Mouse (Mus musculus): ENCODE measurements at regions not wholly inside any gene's neighbourhood (a gene's known extent, or its start where the extent isn't known, plus 50 kb on each side); places are given as distances from the start of the nearest gene placed in this dataset.

DNA sequence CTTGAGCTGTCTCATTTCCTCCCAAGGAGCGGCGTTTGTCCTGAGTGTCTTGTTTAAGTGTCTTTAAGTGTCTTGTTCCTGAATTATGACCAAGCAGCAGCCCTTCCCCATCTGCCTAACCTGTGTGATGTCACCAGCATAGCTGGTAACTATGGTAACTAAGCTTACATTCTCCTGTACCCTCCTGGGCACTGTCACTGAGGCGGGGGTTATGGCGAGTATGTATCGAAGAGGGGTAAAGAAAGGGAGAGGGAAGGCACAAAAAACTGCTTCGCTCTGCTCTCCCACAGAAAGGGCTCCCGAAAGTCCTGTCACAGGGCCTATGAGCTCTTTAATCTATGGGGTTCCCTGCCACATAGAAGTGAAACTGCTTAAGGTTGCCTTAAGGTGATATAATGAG, 89.6 kb downstream of the Ppp4r2 start:
- no peak for DNase-seq

DNA sequence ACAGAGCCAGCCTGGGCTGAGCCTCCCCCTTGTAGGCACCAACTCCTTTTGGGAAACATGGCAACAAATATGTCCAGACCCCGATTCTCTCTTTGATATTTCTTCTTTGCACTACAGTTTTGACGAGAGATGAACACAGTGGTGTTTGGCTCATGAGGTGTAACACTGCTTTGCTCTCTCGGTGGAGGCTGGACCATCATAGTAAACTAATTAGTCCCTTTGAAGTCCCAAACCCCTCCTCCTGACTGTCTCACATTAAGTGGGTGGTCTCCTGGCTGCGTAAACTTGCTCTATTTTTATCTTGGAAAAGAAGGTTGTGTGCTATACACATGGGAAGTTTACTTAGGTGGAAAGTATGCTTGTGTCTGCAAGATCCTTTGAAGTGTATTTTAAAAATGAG, 90.3 kb downstream of the Ppp4r2 start:
- no peak for DNase-seq

DNA sequence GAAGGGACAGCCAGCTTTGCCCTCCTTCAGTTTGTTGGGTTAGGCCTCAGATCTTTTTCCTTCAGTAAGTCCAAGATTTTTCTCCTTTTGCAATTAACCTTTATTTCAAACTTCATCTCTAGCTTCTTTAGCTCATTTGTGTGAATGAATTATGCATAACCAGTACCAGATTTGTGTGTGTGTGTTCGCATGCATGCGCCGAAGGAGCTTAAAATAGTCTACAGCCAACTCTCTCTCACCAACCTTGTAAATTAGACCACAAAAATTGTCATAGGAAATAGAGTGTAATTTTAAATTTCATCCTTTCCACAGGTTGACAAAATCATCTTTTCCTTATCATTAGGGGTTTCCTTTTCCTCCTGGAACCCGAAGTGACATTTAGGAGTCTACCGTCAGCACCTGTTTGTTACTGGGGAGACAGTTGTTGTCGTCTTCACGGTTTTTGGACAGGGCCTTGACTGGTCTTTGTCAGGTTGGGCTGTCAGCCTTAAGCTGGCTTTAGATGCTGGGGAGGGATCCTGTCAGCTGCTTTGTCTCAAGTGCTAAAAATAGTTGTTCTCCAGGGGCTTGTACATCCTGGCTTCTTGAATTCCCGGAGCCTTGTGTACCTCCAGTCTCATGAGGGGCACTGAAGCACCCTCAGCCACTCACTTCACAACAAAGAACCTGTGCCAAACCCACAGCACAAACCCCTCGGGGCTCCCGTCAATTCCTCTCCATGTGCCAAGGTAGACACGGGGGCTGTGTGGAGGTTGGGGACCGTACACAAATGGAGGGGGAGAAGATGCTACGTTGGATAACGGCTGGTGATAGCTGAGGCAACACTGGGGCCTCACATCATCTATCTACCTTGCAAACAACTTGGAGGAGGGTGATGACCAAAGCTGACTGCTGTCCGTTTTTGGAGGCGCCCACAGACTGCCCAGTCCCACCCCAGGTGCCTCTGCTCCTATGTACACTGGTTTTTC, 95.7 kb downstream of the Ppp4r2 start:
- DNase-seq = no peak

DNA sequence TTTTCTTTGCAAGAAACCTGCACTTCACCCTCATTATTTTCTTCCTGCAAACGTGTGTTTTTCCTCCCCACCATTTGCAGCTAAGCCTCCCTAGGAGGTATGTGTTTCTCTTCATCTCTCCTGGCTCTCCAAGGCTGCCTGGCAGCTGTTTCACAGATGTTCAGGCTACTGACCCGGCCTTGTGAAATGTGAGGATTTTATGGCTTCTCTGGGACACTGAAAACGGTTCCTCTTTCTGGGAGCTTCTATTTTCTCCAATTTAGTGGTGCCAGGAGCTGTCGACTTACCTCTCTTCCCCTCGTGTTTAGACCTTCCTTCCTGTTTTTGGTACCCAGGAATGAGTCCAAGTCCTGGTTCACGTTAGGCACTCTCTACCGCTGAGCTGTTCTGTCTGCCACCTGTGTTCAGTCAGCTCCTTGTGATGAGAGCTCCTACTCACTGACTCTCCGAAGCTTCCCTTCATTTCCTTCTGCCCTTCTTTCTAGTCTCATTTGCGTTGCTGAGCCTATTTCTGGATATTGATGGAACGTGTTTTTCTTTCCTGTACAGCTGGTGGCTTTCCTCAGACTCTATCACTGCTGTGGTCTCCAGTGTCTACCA, 96.4 kb downstream of the Ppp4r2 start:
- no peak for DNase-seq

DNA sequence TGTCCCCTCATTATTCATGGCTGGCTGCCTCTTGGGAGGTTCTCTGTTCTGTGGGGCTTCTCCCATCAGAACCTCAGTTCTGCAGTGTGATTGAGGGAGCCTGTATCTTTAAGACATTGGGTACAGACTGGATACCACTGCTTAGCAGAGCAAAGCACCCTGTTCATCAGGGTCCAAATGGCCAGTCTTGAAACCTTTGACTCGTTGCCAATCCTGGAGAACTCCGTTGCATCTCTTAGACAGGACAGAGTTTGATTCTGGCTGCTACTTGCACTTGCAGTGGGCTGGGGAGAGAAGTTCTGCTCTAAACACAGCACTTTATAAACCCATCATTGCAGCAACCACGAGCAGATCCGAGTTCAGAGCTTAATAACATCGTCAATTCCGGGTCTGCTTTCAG, 97.3 kb downstream of the Ppp4r2 start:
- DNase-seq = no peak

DNA sequence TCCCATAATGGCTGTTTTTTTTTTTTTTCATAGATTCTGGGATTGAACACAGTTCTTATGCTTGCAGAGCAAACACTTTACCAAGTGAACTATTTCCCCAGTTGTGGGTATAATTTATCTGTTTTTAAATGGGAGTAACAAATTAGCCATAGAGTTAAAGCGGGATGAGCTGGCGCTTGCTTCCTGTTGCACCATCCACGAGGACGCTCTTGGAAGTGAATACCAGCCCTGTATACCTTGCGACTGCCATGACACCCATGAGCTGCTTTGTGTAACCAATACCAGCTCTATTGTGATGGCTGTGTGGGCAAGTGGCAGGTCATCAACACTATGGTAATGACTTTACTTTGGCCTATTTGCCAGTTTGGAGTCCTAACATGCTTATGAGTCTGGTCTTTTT, 101.0 kb downstream of the Ppp4r2 start:
- DNase-seq = no peak

DNA sequence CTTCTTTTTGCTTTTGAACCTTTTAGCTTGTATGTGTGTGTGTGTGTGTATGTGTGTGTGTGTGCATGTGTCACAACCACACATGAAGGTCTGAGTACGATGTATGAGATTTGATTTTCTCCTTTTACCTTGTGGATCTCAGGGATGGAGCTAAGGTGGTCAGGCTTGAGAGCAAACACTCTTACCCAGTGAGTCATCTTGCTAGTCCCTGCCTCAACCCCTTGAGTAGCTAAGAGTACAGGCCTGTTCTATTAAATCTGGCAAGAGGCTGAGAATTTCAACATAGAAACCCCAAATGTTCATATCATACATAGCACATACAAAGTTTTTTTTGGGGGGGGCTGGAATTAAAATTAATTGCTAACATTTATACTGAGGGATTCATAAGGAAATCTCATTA, 104.4 kb downstream of the Ppp4r2 start:
- no peak for DNase-seq

DNA sequence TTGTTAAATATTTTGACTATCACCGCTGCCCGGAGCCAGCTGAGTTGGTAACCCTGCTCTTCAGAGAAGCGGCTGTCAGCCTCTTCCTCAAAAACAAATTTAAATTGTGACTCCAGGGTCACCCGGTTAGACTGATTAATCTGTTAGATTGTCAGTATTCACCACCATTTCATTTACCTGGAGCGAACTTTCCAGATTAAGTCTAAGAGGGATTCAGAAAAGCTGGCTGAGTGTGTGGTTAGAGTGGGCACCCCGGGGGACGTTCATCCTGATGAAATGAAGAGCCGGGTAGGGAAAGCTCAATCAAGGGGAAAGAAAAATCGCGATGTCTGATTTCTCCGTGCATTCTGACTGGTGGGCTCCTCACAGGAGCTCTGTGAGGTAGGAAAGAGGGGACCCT, 105.0 kb downstream of the Ppp4r2 start:
- DNase-seq = no peak

DNA sequence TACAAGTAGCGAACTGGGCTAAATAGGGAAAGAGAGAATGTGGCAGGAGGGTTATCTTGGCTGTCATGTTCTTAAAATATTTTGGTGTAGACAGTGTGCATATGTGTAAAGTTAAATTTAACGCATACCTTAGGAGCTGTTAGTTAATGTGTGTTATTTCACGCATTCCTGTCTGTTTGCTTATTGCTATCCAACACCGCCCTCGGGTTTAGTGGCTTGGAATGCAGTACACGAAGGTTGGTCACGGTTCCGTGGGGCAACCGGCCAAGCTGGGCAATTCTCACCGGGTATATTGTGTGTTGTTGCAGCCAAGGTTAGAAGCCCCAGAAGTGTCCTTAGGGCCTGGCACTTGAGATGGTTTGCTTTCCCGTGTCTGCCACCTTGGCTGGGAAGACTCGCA, 105.6 kb downstream of the Ppp4r2 start:
- DNase-seq = no peak

DNA sequence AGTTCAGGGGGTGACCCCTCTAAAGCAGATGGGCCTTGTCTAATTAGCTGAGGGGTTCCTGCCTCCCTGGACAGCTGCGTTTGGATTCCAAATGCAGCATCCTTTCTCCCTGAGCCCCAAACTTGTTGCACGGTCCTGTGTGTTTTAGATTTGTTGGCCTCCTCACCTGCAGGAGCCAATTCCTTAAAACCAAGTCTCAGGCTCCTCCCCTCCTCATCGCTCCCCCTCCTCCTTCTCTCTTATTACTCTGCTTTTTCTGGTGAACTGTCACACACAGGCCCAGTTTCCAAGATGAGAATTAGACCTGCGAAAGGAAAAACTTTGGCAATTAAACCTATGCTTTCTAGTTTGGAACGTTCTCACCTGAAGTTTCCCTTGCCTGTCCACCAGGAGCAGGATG, 106.3 kb downstream of the Ppp4r2 start:
- no peak for DNase-seq

DNA sequence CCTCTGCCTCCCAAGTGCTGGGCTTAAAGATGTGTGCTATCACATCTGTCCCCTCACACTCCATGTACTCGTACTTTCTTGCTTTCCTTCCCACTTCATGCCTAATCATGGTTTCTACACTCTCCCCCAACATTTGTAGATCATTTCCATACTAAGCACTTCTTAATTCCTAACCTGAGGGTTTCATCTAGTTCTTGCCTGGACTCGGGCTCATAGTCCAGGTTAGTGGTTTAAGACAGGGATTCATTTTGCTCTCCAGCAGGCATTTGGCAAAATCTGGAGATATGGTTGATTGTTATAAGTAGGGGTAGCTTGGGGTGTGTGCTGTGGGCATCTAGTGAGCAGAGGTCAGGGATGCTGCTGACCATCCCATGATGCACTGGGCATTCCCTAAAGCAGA, 108.3 kb downstream of the Ppp4r2 start:
- no peak for DNase-seq

DNA sequence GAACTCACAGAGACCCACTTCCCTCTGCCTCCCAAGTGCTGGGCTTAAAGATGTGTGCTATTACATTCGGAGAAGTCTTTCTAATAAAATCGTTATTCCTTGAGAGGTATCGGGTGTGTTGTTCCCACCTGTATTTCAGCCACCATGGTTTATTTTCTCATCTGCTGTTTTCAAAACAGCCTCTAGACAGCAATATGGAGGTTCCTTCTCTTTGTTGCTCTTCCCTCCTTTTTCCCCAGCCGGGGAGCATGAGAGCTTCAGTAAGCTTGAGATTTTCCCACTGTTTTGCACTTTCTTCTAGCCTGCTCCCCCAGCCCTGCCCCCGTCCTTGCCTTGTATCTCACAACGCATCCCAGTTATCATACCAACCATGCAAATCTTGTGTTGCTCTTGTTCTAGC, 109.5 kb downstream of the Ppp4r2 start:
- no peak for DNase-seq

DNA sequence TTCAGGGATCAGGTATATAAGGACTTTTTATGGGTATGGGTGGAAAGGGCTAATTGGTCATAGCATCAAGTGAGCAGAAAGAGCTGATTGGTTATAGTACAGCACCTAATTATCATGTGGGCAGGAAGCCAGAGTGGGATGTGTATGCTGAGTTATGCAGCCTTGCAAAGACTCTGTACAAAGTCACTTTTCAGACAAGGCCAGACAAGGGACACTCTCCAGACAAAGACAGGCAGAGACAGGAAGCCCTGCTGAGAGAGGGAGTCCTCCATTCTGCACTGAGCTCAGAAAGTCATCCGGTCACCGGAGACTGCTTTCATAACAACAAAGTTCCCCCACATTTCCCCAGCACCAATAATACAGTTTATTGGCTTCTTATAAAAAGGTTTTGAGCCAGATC, 112.4 kb downstream of the Ppp4r2 start:
- DNase-seq = no peak

DNA sequence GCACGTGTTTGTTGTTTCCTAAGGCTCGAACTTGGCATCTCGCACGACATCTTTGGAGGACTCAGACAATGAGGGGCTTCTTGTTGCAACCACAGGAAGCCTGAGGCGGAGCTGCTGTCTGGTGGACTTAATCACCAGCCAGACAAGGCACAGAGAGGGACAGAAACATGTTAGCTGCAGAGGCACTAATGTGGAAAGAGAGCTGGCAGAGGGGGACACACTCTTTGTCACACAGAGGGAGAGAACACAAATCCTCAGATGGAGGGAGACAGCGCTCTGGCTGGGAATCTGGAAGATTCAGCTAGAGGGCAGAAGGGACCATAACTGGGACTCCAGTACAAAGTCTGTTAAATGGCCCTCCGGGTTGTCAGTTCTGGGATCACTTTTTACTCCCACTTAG, 114.9 kb downstream of the Ppp4r2 start:
- DNase-seq = no peak

DNA sequence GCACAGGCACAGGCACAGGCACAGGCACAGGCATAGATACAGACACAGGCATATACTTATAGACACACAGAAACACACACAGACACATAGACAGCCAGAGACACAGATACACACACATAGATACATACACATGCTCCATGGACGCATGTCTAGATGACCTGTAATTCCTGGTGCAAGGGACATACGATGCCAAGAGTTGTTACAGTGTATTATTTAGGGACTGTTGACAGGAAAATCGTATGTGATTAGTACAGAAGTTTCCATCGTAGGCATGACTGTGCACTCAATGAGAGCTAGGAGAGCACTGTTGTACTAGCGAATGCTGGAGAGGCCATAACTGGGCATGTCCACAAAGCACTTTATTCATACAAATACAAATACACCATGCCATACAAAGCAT, 118.2 kb downstream of the Ppp4r2 start:
- DNase-seq = no peak

DNA sequence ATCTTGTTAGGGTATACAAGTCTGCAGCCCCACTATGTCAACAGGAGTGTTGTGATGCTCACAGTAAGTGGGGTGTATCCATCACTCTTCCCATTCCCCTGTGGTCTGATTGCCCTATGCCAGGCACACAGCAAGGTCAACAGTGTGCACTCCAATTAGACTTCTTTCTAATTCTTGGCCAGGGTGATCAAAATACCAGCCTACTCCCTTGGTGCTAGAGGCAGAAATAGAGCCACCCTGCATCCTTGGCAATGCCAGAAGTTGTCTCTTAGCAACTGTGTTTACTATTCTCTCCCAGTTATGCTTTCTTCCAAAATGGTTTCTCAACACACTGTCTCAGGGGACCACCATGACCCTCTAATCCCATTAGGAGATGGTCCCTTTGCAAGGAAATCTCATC, 119.0 kb downstream of the Ppp4r2 start:
- no peak for DNase-seq

DNA sequence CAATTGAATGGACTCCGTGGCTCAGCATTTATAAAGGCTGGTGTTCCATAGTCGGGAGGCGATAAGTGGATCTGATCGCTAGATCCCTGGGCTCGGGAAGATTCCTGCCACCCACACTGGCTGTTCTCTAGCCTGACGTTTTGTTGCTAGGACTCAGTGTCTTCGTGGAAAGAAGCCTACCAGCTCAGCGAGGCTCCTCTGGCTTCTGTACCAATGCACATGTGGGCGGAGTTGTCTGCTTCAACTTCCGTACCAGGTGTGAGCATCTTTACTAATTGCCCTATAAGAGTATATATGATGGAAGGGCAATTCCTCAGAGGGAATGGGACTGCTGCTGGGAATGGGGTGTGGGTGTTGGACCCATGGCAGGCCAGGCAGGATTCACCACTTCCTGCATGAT, 121.1 kb downstream of the Ppp4r2 start:
- DNase-seq = no peak

DNA sequence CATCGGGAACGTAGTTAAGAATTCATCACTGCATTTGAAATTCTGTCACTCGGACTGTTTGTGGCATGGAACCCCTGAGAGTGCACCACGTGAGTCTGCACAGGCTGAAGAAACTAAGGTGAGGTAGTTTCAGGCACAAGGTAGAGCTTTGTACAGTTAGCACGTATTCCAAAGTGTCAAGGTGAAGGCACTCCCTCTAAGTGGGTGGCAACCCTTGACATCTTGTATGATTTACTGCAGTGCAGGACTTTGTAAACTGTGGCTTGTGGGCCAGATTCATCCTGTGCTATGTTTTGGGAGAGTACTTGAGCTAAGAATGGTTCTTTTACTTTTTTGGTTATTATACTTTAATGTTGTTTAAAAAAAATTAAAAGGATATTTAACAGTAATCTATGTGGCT, 133.1 kb downstream of the Ppp4r2 start:
- no peak for DNase-seq

DNA sequence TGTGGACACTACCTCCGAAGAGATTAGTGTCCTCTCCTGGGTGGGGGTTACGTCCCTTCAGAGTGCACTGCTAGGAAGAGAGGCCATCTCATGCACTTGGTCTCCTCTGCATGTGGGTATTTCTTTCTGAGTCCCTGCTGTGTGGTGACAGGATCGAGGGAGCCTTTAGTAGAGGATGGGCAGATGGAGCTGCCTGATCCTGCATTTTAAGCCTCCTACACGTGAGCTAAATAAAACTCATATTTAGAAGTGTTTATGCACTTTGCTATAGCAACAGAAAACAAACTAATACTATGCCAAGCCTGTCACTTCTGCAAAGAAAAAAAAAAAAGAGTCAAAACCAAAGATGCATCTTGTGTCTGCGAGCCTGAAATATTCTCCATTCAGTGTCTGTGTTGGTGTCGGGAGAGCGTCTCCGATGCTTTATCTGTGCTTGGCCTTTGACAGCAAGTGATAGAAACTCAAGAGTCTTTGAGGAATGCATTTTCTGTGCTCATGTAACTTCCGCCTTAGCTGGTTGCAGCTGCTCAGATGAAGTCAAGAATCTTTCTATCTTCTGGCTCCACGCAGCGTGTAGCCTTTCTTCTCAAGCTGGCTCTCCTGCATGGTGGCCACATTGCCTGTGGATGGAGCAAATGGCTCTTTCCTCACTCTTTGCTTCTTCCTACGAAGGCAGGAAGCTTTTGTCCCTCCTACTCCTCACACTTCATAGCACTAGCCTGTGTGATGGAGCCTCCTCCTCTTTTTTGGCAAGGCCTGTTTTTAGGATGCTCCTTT, 134.8 kb downstream of the Ppp4r2 start:
- no peak for DNase-seq

DNA sequence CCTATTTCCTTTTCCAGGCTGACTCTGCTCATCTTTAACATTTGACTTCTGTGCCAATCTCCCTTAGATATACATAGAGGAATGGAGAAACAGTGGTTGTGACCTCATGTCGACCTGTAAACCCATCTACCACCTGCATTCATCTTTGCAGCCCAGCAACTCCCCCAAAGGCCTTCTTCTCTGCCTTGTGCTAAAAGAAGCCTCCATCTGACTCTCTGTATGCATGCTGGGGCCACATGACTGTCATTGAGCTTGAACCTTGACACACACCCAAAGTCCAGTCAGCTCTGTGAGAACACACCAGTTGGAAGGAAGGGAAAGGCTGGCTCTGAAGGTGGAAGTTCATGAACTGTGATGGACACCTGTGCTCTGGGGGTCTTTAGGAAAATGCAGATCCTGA, 135.5 kb downstream of the Ppp4r2 start:
- DNase-seq = no peak

DNA sequence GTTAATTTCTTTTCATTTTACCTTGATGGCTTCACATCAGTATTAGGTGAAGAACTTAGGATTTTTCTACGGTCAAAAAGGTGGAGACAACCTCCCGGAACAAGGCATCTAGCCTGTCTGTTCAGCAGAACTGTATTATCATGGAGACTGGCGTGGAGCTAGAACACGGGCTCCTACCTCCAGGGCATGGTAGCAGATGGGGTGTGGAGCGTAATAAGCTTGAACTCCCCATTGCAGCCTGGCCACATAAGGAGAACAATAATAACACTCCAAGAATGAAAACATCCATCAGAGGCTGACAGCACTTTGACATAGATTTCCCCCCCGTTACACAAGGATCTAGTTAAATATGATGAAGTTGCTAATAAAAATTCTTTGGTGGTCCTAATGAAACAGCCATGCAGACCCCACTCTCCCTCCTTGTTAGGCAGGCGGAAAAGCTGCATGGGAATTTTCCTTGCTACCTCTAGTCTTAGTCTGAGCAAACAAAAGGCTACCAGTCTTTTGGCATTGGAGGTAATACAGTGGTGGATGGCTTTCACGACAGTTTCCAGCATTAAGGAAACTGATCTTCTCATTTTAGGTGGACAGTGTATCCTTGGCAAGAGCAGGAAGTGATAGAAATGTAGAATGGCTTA, 137.5 kb downstream of the Ppp4r2 start:
- DNase-seq = no peak

DNA sequence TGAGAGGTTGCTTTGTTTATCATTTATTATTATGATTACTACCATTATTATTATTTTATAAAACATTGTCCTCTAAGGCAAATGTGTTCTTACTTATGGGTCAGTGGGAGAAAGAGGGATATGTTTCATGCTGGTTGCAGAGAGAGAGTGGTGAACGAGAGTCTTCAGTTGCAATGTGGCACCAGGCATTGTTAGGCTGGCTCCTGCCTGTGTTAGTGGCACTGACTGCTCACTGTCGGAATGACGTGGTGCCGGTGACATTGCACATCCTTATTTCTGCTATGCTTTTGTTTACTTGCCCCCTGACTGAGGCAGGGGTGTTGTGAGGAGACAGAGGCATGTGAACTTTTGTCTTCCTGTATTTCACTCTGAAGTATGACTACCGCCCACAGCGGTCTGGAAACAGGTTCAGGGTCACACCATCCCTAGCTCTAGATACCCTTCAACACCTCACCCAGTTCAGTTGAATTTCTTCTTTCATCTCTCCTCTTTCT, 138.1 kb downstream of the Ppp4r2 start:
- no peak for DNase-seq
